Mouse (Mus musculus): ENCODE results near the gene Idh2.

Gene Idh2

DNA sequence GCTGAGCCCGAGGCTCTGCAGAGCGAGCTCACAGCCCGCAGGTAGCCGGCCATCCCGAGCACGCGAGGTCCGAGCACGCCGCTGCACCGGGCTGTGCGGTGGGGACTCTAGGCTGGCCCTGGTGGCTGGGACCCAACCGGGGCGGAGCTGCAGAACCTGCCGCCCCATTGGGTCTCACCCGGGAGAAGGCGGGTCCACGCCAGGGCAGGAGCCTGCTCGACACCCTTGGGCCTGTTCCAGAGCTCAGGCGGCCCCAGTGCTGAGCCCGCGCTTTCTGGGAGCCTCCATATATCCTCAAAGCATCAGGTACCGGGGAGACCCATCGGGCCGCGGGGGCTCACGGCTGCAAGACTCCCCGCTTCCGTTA is at the start of gene Idh2:
TSS of gene Idh2 (minus strand) at position 169 of the 367 bp plus-strand sequence.
- peak; percentile 91 for DNase-seq

- DNase-seq = no peak
Measured at GRCm38 (mm10) chr7:80160945-80161306, 45.7 kb upstream of the Idh2 start.

GRCm38 (mm10) chr7:80160293-80160944 is 45.2 kb upstream of the Idh2 start:
- DNase-seq = no peak

GRCm38 (mm10) chr7:80158496-80159268 is 43.5 kb upstream of the Idh2 start:
- no peak for DNase-seq

DNA sequence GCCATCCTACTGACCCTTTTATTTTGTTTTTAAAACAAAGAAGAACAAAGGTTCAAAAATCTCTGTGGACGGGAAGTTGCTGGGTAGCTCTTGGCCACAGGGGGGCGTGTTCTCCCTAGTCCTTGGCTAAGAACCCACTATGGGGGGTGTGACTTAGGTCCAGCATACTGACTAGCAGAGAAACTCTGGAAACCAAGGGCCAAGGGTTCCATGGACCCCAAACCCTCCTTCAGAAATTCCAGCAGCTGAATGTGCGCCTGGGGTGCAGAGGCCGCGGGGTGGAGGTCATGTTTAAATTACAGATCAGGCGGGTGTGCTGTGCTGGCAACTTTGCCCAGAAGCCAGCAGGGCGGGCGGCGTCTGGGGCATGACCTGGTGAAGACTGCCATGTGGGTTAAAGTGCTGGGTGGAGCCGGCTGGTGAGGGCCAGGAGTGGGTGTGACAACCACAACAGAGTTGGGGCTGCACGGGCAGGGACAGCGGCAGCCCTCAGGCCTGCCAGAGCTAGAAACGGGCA is 41.6 kb upstream of the Idh2 start:
- peak; percentile 75 for DNase-seq

DNA sequence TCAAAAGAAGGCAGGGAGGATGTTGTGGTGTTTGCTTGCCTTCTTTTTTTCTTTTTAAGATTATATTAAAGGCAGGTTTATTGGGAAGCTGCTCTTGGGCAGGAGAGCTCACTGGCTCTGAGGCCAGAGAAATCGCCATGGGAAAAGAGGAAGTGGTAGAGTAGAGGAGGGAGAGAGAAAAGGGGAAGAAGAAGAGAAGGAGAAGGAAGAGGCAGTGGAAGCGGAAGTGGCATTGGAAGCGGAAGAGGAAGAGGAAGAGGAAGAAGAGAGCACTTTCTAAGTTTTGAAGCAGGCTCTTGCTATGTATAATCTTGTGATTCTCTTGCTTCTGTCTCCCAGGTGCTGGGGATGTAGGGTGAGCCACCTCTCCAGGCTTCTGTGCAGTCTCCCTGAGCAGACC is 39.5 kb upstream of the Idh2 start:
- DNase-seq = no peak

GRCm38 (mm10) chr7:80152756-80153155 is 37.6 kb upstream of the Idh2 start:
- no peak for DNase-seq

DNA sequence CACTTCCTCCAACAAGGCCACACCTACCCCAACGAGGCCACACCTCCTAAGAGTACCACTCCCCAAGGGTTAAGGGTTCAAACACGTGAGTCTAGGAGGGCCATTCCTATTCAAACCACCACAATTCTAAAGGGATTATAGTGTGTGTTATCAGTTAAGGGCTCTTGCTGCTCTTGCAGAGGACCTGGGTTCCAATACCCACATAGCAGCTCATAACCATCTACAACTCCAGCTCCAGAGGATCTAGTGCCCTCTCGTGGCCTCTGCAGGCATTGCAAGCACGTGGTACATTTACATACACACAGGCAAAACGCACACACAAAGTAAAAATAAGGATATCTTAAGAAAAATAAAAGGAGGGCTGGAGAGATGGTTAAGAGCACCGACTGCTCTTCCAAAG is 37.0 kb upstream of the Idh2 start:
- DNase-seq = peak; percentile 61

- DNase-seq = no peak
Measured at GRCm38 (mm10) chr7:80149356-80149755, 34.2 kb upstream of the Idh2 start.

- no peak for DNase-seq
Measured at GRCm38 (mm10) chr7:80146077-80146476, 30.9 kb upstream of the Idh2 start.

DNA sequence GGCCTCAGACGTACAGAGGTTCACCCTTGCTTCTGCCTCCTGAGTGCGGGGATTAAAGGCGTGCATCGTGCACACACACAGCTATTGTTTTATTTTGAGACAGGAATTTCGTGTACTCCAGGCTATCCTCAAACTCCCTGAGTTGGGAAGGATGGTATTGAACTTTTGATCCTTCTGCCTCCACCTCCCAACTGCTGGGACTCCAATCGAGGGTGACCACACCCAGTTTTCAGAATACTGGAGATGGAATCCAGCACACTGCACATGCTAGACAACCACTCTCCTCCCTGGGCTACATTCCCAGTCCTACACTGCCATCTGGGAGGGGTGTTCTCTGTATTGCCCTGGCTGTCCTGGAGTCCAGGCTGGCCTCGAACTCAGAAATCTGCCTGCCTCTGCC is 29.5 kb upstream of the Idh2 start:
- no peak for DNase-seq

DNA sequence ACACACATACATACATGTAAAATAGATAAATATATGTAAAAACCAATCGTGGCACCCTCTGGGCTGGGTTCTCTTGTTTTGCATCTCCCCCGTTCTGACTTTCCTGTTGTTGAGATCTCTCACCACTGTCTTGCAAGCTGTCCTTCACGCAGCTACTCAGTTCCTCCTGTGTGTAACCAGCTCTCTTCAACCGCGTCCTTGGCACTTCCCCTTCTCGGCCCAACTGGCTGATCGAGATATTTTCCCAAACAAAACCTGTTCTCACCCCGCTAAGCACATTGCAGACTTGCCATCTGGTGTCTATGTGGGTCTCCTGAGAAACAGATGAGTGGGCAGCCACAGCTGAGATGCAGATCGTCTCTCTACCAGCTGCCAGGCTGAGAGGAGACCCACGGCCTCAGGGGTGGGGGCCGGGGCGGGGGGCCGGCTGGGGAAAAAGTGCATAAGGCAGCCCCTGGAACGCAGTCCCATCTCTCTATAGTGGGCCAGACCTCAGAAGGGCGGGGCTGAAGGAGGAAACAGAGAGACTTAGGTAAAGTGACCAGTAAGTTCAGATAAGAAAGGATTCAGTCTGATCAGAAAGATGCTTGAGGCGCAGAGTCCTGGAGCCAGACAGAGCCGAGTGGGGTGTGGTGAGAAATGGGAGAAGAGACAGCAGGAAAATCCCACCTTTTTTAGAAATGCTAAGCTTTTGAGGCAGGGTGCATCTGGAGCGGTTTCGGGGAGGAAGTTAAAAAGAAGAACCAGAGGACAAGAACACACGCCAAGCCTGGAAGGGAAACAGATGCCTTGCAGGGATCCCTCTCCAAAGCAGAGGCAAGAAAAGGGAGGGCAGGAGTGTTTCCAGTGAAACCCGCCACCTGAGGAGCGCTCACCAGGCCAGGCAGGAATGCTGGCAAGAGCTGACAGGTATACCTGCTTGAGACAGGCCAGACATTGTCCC is 28.4 kb upstream of the Idh2 start:
- DNase-seq = peak; percentile 51

DNA sequence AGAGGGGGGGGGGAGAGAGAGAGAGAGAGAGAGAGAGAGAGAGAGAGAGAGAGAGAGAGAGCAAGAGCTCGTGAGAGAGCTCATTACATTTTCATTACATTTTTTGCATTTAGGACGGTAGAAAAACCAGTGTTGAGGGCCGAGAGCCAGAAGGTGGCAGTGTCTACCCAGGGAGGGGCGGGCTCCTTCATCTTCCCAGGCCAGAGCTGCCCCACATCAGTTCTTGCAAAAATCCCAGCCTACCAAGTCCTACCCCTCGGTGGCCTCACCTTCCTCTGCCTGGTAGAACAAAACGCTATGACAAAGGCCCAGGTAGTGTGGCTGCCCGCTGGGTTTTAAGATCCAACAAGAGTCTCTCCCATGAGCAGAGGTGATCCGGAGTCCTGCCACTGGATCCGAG is 25.6 kb upstream of the Idh2 start:
- peak; percentile 88 for DNase-seq

DNA sequence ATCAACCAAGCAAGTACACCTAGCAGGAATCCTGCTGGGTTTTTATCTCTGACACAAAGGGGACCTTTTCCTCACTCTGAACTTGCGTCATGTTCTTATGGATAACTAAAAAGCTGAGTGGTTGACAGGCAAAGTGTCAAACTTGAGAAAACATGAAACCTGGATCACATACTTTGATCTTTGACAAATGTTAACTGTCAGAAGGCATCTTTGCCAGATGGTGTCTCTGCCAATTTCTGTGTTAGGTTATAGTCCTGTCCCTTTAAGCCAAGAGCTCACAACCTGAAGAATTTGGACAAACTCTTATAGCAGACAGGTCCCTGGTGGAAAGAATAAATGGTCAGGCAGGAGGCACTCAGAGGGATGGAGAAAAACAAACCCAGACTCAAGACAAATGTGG is 23.2 kb upstream of the Idh2 start:
- no peak for DNase-seq

DNA sequence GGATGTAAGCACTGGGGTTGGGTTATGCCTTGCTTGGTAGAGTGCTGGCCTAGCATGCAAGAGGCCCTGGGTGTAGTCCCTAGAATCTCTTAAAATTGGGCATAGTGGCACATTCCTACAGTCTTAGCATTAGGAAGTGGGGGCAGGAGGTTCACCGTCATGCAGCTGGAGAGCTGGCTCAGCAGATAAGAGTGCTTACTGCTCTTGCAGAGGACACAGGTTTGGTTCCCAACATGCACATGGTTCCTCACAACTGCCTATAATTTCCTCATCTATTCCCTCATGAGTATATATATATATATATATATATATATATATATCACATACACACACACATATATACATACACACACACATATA is 20.0 kb upstream of the Idh2 start:
- DNase-seq = no peak

DNA sequence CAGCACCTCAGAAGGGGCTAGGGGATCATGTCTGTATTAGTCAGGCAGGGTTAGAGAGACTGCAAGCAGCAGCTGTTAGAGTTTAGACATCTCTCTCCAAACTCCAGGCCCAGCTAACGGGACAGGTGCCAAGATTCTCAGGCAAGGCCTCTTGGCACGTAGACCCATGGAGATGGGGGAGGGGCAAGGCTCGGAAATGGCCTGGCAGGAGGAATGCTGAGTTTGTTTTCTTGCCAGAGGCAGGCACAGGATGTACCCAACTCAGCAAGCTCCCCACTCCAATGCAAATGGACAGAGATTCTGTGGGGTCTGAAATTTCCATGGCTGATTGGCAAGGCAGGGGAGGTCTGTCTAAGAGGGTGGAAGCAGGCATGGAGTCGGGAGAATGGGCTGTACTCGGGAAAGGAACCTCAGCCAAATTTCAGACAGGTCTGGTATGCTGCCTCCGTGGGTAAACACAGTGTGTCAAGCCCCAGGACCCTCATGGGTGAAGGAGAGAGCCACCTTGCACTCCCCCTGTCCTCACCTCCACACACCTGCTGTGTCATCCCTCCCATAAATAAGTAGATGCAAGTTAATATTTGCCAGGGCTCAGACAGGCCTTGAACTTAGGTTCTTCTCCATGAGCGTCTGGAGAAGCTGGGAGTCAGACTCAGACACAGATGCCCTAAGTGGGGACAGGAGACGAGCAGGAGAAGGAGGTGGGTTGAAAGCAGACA is 19.4 kb upstream of the Idh2 start:
- no peak for DNase-seq

- peak; percentile 91 for DNase-seq
Measured at GRCm38 (mm10) chr7:80132541-80132940, 17.3 kb upstream of the Idh2 start.

DNA sequence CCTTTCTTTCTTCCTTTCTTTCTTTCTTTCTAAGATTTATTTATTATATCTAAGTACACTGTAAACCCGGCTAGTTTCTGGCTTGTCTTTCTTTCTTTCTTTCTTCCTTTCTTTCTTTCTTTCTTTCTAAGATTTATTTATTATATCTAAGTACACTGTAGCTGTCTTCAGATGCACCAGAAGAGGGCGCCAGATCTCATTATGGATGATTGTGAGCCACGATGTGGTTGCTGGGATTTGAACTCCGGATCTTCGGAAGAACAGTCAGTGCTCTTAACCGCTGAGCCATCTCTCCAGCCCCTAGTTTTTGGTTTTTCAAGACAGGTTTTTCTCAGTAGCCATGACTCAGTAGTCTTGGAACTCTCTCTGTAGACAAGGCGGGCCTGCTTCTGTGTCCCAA is 16.1 kb upstream of the Idh2 start:
- peak; percentile 45 for DNase-seq

- DNase-seq = no peak
Measured at GRCm38 (mm10) chr7:80130344-80131055, 15.3 kb upstream of the Idh2 start.

- no peak for DNase-seq
Measured at GRCm38 (mm10) chr7:80129278-80129677, 14.1 kb upstream of the Idh2 start.

GRCm38 (mm10) chr7:80123672-80124071 is 8.5 kb upstream of the Idh2 start:
- DNase-seq = no peak

- peak; percentile 80 for DNase-seq
Measured at GRCm38 (mm10) chr7:80123115-80123514, 7.9 kb upstream of the Idh2 start.

Data from thymus, postnatal 4 days (tissue).